Mouse (Mus musculus): Measurements from ENCODE around the gene Fam72a. TPM values are rescaled to one million over a fixed set of nuclear protein-coding genes. Genes with fewer than 3 reads are reported as not detected.

Fam72a gene
- polyA plus RNA-seq, 1 experiment from 2014 or later, result 1.7 TPM

- WGBS, result 77% methylated on average over 3 of the region's 3 CpGs
- Histone ChIP-seq H3K27ac (0 out of 2 replicates have a peak overlapping the region, but pooled peaks have one; percentile 31), H3K36me3 (ENCODE audit: insufficient read depth, low read length) (no peaks in the 10 kb centered on the region), H3K27me3 (ENCODE audit: insufficient read depth, low read length) (no peaks in the 10 kb centered on the region), H3K4me3 (replicated peaks; ENCODE audit: low read depth, low read length) (no peak overlapping the region), H3K9ac (ENCODE audit: low read depth, low read length) (no peak overlapping the region), H3K4me1 (replicated peaks; ENCODE audit: insufficient read depth, low read length) (0 out of 2 replicates have a peak, but pooled peaks cover 4% of the 10 kb centered on the region), H3K9me3 (replicated peaks; ENCODE audit: low read length) (no peaks in the 10 kb centered on the region), H3K4me2 (ENCODE audit: low read length) (no peak overlapping the region)
- ATAC-seq (replicated peaks; ENCODE audit: low FRiP score, low read depth), result no peak
- TF ChIP-seq CTCF (IDR thresholded peaks at IDR 0.05; ENCODE audit: low read depth), result no peak
- DNase-seq (ENCODE audit: low spot score), result no peak
Measured at GRCm38 (mm10) chr1:131511661-131512500, 15.8 kb upstream of the Fam72a start.

GRCm38 (mm10) chr1:131513136-131513535 lies 14.6 kb upstream of the Fam72a start:
- no peak overlapping the region for H3K9ac ChIP-seq (ENCODE audit: low read depth, low read length)
- no peak for TF ChIP-seq CTCF (IDR thresholded peaks at IDR 0.05; ENCODE audit: low read depth)
- 90% methylated on average over 2 of the region's 2 CpGs for WGBS

GRCm38 (mm10) chr1:131514197-131514596 lies 13.5 kb upstream of the Fam72a start:
- DNase-seq (ENCODE audit: low spot score) (no peak), ATAC-seq (replicated peaks; ENCODE audit: low FRiP score, low read depth) (no peak)
- 55% methylated on average over 1 of the region's 1 CpGs for WGBS
- 0 out of 2 replicates have a peak, but pooled peaks cover 4% of the 10 kb centered on the region for H3K4me1 ChIP-seq (replicated peaks; ENCODE audit: insufficient read depth, low read length)
- no peak overlapping the region for H3K4me3 ChIP-seq (replicated peaks; ENCODE audit: low read depth, low read length)
- H3K27ac ChIP-seq, result no peak overlapping the region
- H3K36me3 ChIP-seq (ENCODE audit: insufficient read depth, low read length), result no peaks in the 10 kb centered on the region
- no peak for TF ChIP-seq CTCF (IDR thresholded peaks at IDR 0.05; ENCODE audit: low read depth)
- H3K9me3 ChIP-seq (replicated peaks; ENCODE audit: low read length), result no peaks in the 10 kb centered on the region
- H3K4me2 ChIP-seq (ENCODE audit: low read length), result no peak overlapping the region
- H3K27me3 ChIP-seq (ENCODE audit: insufficient read depth, low read length), result no peaks in the 10 kb centered on the region
- H3K9ac ChIP-seq (ENCODE audit: low read depth, low read length), result no peak overlapping the region

More at GRCm38 (mm10) chr1:131513136-131513535, 14.6 kb upstream of the Fam72a start:
- ATAC-seq (replicated peaks; ENCODE audit: low FRiP score, low read depth), result no peak
- Histone ChIP-seq H3K36me3 (ENCODE audit: insufficient read depth, low read length) (no peaks in the 10 kb centered on the region), H3K4me1 (replicated peaks; ENCODE audit: insufficient read depth, low read length) (0 out of 2 replicates have a peak, but pooled peaks cover 4% of the 10 kb centered on the region), H3K4me2 (ENCODE audit: low read length) (no peak overlapping the region), H3K27me3 (ENCODE audit: insufficient read depth, low read length) (no peaks in the 10 kb centered on the region), H3K27ac (no peak overlapping the region), H3K4me3 (replicated peaks; ENCODE audit: low read depth, low read length) (no peak overlapping the region), H3K9me3 (replicated peaks; ENCODE audit: low read length) (no peaks in the 10 kb centered on the region)
- no peak for DNase-seq (ENCODE audit: low spot score)

- no peak for TF ChIP-seq CTCF (IDR thresholded peaks at IDR 0.05; ENCODE audit: low read depth)
- no peaks in the 10 kb centered on the region for H3K36me3 ChIP-seq (ENCODE audit: insufficient read depth, low read length)
- H3K9ac ChIP-seq (ENCODE audit: low read depth, low read length), result no peak overlapping the region
- no peak overlapping the region for H3K27ac ChIP-seq
- no peak overlapping the region for H3K4me3 ChIP-seq (replicated peaks; ENCODE audit: low read depth, low read length)
- no peak for DNase-seq (ENCODE audit: low spot score)
- WGBS, result 82% methylated on average over 3 of the region's 3 CpGs
- no peak overlapping the region for H3K4me2 ChIP-seq (ENCODE audit: low read length)
- H3K9me3 ChIP-seq (replicated peaks; ENCODE audit: low read length), result no peaks in the 10 kb centered on the region
- no peaks in the 10 kb centered on the region for H3K27me3 ChIP-seq (ENCODE audit: insufficient read depth, low read length)
- ATAC-seq (replicated peaks; ENCODE audit: low FRiP score, low read depth), result no peak
- H3K4me1 ChIP-seq (replicated peaks; ENCODE audit: insufficient read depth, low read length), result peaks cover 8% of the 10 kb centered on the region; the same call in 1 of the 2 replicates
Measured at GRCm38 (mm10) chr1:131516588-131516987, 11.1 kb upstream of the Fam72a start.

GRCm38 (mm10) chr1:131523794-131524193 lies 3.9 kb upstream of the Fam72a start:
- peak overlapping the region; percentile 97 for H3K4me2 ChIP-seq (ENCODE audit: low read length)
- H3K9me3 ChIP-seq (replicated peaks; ENCODE audit: low read length), result no peaks in the 10 kb centered on the region
- no peak overlapping the region for H3K27ac ChIP-seq
- H3K4me3 ChIP-seq (replicated peaks; ENCODE audit: low read depth, low read length), result peak overlapping the region; percentile 85
- H3K4me1 ChIP-seq (replicated peaks; ENCODE audit: insufficient read depth, low read length), result peaks cover 27% of the 10 kb centered on the region
- no peak for TF ChIP-seq CTCF (IDR thresholded peaks at IDR 0.05; ENCODE audit: low read depth)
- no peak overlapping the region for H3K9ac ChIP-seq (ENCODE audit: low read depth, low read length)
- no peak for ATAC-seq (replicated peaks; ENCODE audit: low FRiP score, low read depth)
- H3K36me3 ChIP-seq (ENCODE audit: insufficient read depth, low read length), result no peaks in the 10 kb centered on the region
- WGBS, result 33% methylated on average over 3 of the region's 3 CpGs
- peak; percentile 11 for DNase-seq (ENCODE audit: low spot score)
- no peaks in the 10 kb centered on the region for H3K27me3 ChIP-seq (ENCODE audit: insufficient read depth, low read length)

GRCm38 (mm10) chr1:131525101-131525585 lies 2.6 kb upstream of the Fam72a start:
- peak overlapping the region; percentile 82 for H3K9ac ChIP-seq (ENCODE audit: low read depth, low read length)
- no peaks in the 10 kb centered on the region for H3K9me3 ChIP-seq (replicated peaks; ENCODE audit: low read length)
- peak overlapping the region; percentile 85 for H3K4me3 ChIP-seq (replicated peaks; ENCODE audit: low read depth, low read length)
- ATAC-seq (replicated peaks; ENCODE audit: low FRiP score, low read depth) (no peak), DNase-seq (ENCODE audit: low spot score) (peak; percentile 72)
- H3K27me3 ChIP-seq (ENCODE audit: insufficient read depth, low read length), result no peaks in the 10 kb centered on the region
- 1% methylated on average over 26 of the region's 26 CpGs for WGBS
- H3K27ac ChIP-seq, result peak overlapping the region; percentile 95; the same call in 1 of the 2 replicates
- H3K4me2 ChIP-seq (ENCODE audit: low read length), result peak overlapping the region; percentile 97
- TF ChIP-seq CTCF (IDR thresholded peaks at IDR 0.05; ENCODE audit: low read depth), result no peak
- peaks cover 27% of the 10 kb centered on the region for H3K4me1 ChIP-seq (replicated peaks; ENCODE audit: insufficient read depth, low read length)
- no peaks in the 10 kb centered on the region for H3K36me3 ChIP-seq (ENCODE audit: insufficient read depth, low read length)
